Mouse (Mus musculus) pancreas, adult 10 weeks (tissue): ENCODE data around the gene Tmed5. TPM values are rescaled to one million over a fixed set of nuclear protein-coding genes. Genes with fewer than 3 reads are reported as not detected.

Source experiments
- polyA plus RNA-seq: library from polyadenylated mRNA; stranded (reverse); fragments of 350-450 nt; fragmentation: Illumina TruSeq; extraction: RNeasy Lipid Tissue Mini Kit (QIAGEN cat#74804); gene quantifications from one replicate; pipeline ENCODE4 v1.2.3, GENCODE M21; 2015; ENCODE audit warnings: low read depth, low replicate concordance; ENCODE audit not compliant: insufficient read depth

Tmed5 gene
- polyA plus RNA-seq: 8.1 TPM

DNA sequence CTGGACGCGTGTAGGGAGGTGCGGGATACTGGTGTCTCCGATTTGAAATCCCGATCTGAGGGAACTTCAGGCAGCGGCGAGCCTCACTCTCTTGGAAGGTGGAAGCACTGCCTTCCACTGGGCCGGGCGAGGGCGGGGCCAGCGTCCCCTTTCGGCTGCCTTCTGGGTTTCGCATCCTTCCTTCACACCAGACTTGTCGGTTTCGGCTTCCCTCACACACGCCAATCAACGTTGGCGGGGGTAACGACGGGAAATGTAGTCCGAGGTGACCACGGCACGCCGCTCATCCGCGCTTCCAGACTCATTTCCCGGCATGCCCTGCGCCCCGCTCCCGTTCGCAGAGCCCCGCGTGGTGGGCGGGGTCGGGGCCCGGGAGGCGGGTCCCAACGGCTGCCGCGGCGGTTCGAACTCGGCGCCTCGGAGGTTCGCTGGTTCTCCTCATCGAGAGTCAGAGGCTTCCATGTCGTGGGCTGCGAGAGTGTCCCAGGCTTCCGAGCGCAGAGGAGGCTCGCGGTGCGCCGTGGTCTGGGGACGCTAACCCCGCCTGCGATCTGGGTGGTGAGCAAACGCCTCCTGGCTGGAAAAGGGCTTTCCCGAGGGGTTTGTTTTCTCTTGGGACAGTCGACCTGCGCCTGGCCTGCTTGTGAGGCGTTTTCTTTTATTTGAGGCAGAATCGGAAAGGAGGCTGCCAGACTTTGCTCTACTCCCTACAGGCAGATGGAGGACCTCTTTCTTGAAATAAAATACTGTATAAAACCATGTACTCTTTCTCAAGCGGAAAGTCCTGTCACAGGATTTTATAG lies at the start of gene Tmed5, which contains the start of gene Ccdc18:
Gene Tmed5, minus strand, starts transcription at position 180 of the 803 bp plus-strand sequence.
Gene Ccdc18, plus strand, starts transcription at position 435 of the 803 bp plus-strand sequence.

GRCm38 (mm10) chr5:108065465-108066411 lies 66.7 kb downstream of the Tmed5 start, which contains the start of gene Mtf2:
Gene Mtf2, plus strand, starts transcription at chr5:108065674.

Other genes starting within 250 kb of the Tmed5 start
- gene Rpl5, start 232.1 kb downstream of the Tmed5 start, polyA plus RNA-seq: 308 TPM
- gene Fam69a, start 145.5 kb downstream of the Tmed5 start, polyA plus RNA-seq: 3.0 TPM
- gene Mtf2, start 66.9 kb downstream of the Tmed5 start, polyA plus RNA-seq: 5.6 TPM
- gene Ccdc18, start 255 bp upstream of the Tmed5 start, polyA plus RNA-seq: not detected
- 2.6 TPM for gene Dr1, start 136.3 kb upstream of the Tmed5 start, polyA plus RNA-seq
- 1.9 TPM for gene Pigg, start 180.0 kb upstream of the Tmed5 start, polyA plus RNA-seq
- gene Gm42517, start 235.3 kb upstream of the Tmed5 start, polyA plus RNA-seq: not detected